Mouse (Mus musculus) urinary bladder, postnatal 4 days (tissue): ENCODE data around the gene Islr2.

Source experiments
- DNase-seq, 2 experiments: peaks; one replicate each; pipeline ENCODE4 v3.0.0; 2021 to 2022; ENCODE audit warnings: low spot score in 2 of 2

Islr2 gene

DNA sequence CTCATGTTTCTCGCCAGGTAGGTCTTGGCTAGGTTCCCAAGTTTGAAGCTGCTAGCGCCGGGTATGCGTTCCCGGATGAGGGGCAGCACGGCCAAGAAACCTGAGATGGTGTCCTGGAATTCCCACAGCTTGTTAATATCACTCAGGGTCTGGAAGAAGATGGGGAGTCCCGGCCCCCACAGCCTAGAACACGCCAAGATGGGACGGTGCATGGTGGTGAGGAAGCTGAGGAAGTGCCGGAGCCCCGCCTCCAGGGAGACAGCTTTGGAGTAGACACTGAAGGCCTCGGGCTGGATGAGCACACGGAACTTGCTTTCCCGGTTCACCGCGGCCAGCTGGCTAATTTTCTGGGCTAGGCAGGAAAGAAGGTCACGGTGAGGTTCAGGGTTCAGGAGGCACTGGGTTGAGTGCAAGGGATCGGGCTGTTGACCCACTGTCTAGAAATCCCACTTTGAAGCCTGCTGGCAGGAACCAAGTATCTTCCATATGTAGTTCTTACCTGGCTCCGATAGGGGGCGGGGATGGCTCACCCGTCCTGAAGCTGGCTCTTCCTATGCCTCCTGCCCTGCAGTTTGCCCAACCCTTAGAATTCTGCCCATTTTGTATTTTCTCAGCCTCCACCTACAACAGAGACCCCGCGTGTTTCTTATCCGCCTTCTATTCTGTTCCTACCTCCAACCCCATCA is 16.2 kb upstream of the Islr2 start:
- DNase-seq = no peak

DNA sequence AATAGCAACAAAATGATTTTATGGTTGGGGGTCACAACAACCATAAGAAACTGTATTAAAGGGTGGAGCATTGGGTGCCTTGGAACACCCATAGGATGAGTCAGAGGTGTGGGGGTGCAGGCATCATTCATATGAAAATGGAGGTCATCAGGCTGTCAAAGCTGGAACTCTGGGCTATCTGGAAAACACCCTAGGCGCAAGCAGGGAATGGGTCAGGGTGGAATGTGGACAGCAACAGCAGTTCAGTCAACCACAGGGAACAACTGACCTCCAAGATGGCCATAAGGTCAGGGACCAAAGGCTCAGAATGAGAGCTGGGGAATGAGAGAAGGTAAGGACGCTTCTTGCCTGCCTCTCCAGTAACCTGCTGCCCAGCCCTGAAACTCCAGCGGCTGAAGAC is 14.4 kb upstream of the Islr2 start:
- no peak for DNase-seq

DNA sequence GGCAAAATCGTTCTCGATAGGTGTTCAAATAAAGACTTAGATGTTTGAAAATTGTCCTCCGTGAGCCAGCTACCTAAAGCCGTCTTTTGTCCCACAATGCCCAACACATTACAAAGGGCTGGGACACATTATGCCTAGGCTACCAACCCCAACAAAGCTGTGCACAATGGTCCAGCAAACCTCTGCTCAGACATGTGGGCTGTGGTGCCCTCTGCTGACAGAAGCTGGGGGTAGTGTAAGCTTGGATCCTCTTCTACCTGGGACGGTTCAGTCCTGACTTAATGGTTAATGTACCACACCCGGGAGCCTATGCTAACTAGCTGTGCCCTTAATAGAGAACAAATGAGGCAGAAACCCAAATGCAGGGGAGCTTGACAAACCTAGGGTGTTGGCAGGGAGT is 12.3 kb upstream of the Islr2 start:
- no peak for DNase-seq

DNA sequence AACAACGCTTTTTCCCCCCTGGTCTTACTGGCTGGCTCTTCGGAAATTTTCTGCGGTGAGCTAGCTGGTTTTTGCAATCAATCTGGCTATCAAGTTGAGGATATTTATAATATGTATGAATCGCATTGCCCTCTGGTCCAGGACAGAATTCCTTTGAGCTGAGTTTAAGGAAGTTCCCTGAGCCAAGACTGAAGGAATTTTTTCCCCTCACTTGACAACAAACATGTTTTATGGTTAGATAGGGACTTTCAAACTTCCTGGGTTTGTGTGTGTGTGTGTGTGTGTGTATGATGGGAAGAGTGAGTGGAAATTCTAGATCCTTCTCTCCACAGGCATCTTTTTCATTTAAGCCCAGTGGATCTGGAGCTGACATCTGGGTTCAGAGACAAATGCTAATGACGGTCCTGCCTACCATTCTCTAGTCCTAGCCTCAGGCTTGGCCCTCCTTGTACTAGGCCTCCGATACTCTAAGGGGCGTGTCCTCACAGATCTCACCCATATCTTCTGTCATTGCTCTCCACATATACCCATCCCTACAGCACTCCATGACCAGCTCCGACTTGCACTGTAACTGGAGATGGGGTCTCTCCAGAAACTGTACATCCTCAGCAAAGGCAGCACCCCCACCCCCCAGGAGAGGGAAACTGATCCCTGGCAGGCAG is 10.5 kb upstream of the Islr2 start:
- no peak for DNase-seq

DNA sequence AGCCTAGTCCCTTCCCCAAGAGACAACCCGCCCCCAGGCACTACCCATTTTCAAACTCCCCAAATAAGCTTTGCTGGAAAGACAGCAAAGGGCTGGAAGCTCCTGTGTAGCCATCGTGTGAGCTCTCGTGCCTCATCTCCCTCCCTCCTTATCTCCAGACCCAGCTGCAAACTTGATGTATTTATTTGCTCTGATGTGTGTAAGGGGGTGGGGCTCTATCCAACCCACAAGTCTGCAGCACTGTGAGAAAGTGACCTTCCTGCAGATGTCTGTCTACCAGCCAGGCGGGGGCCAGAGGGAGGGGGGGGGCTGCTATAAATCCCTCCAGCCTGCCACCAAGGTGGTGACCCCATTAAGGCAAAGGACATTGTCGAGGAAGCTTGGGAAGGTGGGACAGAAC is 9.7 kb upstream of the Islr2 start:
- DNase-seq = no peak

DNA sequence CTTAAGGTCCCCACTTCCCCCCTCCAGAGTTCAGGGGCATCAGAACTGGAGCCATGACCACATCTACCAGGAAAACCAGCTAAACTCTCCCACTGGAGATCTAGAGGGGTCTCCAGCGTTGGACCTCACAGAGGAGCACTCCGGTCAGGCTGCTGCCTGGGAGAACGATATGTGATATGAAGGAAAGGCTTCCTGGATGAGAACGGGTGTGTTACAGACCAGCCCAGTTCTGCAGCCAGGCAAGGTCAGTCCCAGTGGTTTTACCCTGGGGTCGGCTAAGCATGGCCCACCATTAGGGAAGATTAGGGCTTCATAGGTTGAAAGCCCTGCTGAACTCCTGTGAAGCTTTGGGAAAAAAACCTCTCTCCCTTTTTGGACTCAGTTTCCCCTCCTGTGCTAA is 9.3 kb upstream of the Islr2 start:
- DNase-seq = no peak

DNA sequence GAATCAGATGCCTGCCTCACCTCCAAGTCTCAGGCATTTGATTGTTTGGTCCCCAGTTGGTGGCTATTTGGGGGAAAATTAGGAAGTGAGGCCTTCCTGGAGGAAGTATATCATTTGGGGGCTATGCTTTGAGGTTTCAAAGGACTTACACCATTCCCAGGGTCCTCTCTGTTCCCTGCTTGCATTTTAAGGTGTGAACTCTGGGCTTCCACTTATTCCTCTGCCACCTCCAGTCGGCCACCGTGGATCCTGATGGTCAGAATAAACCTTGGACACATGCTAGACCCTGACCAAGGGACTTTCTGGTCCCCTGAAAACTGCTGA is 6.1 kb upstream of the Islr2 start:
- DNase-seq = no peak

DNA sequence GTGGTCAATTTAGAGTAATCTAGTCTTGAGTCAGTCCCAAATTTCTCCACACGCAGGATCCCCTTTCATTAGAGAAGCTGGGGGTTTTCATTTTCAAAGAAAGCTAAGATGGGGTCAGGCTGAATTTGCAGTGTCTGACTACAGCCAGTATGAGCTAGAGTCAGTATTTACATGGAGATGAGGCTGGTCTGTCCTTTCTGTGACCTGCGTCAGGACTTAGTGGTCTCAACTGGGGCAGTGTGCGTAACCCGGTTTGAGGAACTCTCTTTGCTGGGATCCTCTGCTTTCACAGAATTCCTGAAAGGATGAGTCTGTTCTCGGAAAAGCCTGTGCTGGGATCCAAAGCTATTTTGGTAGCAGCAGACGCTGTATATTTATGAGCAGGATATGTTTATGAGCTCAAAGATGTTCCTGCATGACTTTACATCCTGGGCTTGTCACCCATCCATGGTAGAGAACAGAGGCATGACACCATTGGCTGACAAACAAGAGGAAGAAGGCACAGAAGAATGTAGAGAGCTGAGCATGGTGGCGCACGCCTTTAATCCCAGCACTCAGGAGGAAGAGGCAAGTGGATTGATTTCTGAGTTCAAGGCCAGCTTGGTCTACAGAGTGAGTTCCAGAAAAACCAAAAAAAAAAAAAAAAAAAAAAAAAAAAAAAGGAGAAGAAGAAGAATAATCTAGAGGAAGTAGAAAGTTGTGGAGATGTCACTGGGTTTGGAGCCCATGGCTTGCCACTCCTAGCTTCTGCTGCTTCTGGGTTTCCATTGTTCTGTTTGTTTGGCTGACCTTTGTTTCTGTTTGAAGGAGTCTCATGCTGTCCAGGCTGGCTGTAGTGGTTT is 5.6 kb upstream of the Islr2 start:
- no peak for DNase-seq

DNA sequence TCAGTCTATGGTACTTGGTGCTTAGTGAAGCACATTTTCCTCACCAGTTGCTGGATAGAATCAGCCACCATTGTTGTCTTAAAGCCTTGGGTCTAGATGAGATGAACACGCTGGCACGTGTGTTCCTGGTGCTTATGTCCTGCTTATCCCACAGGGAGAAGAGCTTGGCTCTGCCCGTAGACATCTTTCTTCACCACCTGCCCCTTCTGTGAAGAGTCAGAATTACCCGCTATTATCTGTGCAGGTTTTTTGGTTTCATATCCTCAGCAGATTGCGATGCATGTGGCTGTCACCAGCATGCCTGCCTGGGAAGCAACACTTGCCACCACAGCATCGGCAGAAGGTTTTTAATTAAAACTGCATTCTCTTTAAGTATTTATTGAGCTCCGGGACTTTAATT is 1.9 kb upstream of the Islr2 start:
- DNase-seq = no peak

DNA sequence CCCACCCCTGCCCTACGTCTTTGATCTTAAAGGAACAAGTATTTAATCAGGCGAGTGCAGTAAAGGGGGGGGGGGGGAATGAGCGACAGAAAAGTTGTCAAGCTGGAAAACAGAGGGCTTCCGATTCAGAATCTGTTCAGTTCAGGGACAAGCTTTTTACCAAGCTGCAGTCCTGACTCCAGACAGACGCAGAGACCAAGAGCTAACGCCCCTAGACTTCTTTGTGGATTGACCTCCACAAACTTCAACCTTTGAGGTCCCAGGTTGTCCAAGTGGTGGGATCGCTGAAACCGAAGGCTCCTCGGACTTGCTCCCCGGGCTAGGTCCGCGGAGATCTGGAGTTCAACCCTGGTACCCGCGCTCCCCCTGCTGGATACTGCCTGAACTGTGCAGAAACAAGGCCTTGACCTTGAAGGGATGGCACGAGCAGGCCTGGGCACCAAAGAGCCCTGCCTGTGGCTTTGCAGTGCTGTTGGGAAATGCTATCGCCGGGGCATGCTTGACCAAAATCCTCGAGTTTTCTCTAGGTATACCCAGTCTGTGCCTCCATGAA is 405 bp upstream of the Islr2 start:
- DNase-seq = peak; percentile 84 to 95

DNA sequence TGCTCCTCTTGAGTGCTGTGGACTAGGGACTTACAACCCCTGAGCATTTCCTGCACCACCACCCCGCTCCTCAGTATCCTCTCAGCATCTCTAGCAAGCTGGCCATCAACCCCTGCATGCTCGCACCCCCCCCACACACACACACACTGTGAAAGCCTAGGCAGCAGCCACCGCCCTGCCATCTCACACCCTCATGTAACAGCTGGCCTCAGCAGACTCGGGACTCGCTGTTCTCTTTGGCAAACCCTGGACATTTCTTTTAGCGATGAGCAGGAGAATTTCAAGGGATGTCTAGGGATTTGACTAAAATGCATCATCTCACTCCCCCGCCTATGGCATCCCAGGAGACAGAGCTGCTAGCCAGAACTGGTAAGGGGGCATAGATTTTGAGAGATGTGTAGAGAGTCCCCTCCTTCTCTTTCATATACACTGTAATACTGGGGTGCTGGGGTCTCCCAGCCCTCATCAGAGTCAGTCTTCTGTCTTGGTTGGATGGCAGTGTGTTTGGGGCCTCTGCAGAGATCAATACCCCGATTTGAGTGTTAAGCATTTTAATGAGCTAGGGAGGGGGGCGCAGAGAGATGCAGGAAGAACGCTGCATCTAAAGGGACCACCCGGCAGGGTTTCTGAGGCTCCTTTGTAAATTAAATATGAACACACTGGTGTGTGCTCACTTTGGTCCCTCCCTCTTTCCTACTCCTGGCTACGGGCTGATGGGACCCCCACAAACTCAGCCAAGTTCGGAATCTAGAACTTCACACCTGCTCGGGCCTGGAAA is 1.3 kb downstream of the Islr2 start:
- no peak for DNase-seq

DNA sequence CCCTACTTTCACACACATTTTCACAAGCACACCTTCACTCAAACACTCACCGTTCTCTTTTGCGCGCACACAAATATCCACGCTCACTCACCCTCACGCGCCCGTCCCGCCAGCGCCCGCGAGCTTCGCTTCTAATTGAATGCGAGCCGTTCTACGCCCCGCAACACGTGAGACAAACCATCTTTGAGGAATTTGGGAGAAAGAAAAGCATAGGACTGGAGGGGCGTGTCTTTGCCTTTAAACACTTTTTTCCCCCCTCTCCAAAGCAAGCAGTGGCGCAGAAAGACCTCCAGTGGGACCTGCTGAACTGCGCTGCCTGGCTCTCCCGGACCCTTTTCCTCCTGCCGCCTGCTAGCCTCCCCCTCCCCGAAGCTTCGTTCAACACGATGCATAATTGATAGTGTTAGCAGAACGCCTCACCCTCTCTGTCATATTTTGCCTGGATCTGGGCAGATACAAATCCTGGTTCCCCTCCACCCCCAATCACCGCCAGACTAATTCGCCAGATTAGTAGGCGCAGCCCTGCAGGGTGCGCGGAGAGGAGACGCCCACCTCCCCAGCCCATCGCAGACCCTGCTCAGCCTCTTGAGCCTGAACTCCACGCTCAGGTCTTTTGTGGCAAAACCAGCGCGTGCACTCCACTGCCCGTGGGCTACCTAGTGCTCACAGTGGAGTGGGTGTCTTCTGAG is 2.1 kb downstream of the Islr2 start:
- no peak for DNase-seq

DNA sequence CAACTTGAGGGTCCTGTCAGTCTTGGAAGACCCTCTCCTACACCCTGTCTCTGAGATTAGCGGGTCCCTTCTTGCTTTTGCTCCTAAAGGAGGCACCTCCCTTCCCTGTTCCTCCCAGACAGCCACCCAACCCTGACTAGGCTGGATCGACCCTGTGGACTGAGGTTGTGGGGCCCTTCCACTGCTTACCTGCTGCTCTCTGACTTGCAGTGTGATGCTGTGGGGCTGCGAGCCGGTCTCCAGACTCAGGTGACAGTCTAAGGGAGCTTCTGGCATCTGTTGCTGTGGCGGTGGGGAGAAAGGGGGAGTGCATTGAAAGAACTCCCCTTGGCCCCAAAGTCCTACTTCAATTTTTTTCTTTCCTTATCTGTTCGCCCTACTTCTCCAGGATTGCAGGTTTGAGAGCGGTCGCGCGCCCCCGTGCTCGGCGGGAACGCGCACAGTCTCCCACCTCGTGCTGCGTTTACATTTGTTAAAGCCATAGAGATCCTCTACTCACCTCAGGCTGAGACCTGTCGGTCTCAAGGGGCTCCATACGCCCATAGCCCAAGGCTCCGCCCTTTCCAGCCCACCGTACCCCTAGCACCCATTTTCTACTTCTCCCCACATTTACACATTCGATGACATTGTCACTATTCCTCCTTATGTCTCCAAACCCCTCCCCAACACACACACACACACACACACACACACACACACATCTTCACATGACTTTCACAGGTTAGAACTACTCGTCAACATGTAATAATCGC is 2.9 kb downstream of the Islr2 start:
- DNase-seq = no peak

DNA sequence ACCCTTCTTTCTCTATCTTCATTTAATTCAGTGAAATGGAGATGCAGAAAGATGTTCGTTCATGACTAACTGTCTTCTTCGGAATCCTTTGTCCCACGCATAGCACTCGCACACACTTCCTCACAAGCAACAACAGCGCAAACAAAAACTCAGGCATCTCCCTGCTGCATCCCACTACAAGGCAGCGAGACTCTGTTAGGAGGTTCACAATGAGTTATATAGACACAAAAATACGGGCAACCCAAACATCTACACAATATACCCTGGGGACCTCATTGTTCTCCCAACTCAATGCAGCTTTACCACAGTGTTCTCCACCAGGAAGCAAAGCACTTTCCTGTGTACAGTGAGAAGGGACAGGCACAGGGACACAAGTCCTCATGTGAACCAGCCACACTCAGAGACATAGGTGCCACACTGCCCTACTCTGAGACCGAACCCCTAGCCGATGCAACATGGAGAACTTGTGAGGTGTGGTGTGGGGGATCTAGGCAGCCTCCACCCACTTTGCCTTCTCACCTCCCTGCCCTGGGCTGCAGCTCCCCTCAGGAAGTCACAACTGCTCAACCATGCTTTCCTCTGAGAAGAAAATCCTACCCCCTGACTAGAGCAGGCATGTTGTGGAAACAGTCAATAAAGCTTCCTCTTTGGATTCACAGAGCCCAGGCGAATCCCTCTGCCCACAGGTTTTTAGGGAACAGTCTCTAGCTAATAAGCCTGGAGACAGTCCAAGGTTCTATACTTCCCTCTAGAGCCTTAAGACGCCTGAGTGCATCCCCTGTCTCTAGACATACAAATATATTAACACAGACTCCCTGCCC is 3.6 kb downstream of the Islr2 start:
- DNase-seq = no peak

DNA sequence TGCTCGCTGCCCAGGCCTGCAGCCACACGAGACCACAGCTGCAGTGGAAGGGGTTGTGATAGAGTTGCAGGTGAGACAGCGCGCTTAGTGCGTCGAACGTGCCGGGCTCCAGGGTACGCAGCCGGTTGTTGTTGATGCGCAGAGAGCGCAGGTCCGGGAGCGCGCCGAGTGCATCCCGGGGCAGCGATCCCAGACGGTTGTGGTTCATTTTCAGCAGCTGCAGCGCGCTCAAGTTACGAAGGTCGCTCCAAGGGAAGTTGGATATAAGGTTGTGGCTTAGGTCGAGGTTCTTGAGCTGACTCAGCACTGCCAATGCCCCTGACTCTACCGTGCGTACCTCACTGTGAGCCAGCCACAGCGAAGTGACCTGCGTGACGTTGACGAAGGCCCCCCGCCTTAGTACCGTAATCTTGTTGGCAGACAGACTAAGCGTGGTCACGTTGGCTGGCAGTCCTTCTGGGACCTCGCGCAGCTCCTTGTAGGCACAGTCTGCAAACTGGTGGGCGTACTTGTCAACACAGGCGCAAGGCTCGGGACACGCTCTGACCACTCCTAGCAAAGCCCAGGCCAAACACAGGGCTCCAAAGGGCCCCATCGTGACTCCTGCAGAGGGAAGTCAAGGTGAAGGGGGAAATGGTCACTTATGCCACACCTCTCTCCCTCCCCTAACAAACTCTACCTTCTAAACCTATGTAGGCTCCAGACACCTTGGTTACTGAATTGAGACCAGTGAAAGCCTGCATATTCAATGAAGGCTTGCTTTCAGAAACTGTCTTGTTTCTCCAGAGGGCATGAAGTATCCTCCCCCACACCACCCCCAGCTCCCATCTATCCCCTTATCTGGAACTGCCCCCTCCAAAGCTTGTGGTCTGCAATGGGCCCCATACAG is 4.5 kb downstream of the Islr2 start:
- no peak for DNase-seq

DNA sequence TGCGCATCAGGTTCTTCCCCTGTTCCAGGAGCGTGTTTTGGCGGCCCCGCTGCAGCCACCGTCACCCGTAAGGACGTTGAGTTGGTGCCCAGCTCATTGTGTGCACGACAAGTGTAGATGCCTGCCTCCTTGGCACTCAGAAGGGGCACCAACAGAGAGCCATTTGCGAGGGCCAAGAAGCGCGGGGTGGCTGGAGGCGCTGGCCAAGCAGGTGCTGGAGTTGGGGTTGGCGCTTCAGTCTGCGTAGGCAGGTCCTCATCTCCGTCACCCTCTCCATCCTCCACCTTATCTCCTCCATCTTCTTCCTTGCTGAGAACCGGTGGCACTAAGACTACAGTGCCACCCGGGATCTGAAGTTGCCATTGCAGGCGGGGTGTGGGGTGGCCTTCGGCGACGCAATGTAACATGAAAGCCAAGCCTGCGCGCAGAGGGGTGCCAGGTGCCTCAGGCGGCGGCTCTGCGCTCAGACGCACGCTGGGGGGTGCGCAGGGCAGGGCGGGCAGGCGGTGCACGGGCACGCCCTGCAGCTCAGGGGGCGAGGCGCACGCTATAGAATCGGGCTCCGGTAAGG is 5.2 kb downstream of the Islr2 start:
- no peak for DNase-seq

DNA sequence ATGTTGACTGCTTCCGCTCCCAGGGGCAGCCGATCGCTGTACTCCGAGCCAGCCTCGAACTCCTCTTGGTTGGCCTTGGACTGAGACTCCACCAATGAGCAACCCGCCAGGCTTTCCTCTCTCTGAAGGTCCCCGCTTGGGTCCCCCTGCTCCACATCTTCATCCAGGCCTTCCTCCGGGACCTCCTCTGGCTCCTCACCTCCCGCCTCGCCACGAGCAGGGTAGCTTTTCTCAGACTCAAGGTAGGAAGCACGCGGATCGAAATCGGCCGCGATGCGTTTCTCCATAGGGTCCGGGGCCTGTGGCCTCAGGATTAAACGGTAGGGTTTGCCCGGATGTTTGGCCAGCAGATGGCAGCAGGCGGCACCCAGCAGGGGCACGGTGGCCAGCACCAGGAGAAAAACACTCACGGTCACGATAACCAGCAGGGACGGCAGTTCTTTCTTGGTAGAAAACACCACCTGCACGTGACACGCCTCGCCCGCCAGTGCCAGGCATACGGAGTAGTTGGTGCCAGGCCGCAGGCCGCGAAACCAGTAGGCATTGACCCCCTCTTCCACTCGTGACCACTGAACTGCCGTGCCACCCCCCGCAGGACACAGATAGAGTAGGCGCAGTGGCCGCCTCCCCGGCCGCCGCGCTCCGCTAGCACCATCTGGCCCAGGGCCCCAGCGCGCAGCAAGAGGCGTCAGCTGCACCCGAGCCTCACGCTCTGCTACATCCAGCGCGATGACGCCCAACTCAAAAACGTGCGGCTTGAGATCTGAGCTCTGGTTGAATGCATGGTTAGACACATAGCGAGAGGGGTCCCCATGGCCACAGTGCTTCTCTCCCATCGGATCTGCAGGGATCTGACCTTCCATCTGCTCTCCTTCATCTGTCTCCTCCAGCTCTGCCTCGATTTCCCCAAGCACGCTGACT is 6.1 kb downstream of the Islr2 start:
- DNase-seq = no peak
